Mouse (Mus musculus) olfactory bulb, adult 2 months (tissue): Measurements from ENCODE around the gene Dmrta2.

Experiments
- CTCF ChIP-seq: fragments of 200-500 bp; IDR thresholded peaks from 2 replicates; pipeline ENCODE4 v1.5.1; 2012; ENCODE audit warnings: low read depth, mild to moderate bottlenecking, low read length, moderate library complexity; ENCODE audit not compliant: insufficient read depth
- POLR2A ChIP-seq: fragments of 200-500 bp; IDR thresholded peaks from 2 replicates; pipeline ENCODE4 v1.6.1; 2012; ENCODE audit warnings: mild to moderate bottlenecking, low read depth, low read length, moderate library complexity; ENCODE audit not compliant: insufficient read depth

DNA sequence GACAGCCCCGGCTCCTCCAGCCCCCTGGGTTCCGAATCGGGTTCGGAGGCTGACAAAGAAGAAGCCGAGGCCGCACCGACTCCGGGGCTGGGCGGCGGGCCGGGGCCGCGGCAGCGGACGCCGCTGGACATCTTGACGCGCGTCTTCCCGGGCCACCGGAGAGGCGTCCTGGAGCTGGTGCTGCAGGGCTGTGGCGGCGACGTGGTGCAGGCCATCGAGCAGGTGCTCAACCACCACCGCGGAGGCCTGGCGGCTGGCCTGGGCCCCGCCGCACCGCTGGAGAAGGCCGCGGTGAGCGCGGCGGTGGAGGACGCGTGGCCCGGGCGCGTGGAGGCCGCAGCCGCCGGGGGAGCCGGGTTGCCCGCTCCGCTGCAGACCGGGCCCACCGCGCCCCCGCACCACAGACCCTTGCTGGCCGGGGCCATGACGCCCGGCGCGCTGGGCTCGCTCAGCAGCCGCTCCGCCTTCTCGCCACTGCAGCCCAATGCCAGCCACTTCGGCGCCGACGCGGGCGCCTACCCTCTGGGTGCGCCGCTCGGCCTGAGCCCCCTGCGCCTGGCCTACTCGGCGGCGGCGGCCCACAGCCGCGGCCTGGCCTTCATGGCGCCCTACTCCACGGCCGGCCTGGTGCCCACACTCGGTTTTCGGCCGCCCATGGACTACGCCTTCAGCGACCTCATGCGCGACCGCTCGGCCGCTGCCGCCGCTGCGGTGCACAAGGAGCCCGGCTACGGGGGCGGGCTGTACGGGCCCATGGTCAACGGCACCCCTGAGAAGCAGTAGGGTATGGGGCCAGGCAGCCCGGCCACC, 4.2 kb downstream of the Dmrta2 start:
- no peak for TF ChIP-seq CTCF
- TF ChIP-seq POLR2A: no peak
